Mouse (Mus musculus) frontal cortex, adult 2 months (tissue): ENCODE data around the gene Hrh2. TPM values are rescaled to one million over a fixed set of nuclear protein-coding genes. Genes with fewer than 3 reads are reported as not detected.

Source experiments
- DNase-seq, 2 experiments: peaks; one replicate each; pipeline ENCODE4 v3.0.0; 2022; ENCODE audit warnings: low spot score in 1 of 2; ENCODE audit errors: extremely low spot score in 1 of 2
- polyA plus RNA-seq: library from polyadenylated mRNA; depleted of rRNA; stranded (reverse); fragments of >200 nt; gene quantifications from 2 replicates; pipeline ENCODE4 v1.2.3, GENCODE M21; 2012; rRNA removed

Gene Hrh2
- 12.9 and 14.1 TPM in 2 replicates for polyA plus RNA-seq

- peak in 1 of 2 experiments; percentile 69 for DNase-seq
Measured at GRCm38 (mm10) chr13:54192021-54192481, at the start of gene Hrh2. Gene Hrh2 (plus strand): TSS chr13:54192129.

DNA sequence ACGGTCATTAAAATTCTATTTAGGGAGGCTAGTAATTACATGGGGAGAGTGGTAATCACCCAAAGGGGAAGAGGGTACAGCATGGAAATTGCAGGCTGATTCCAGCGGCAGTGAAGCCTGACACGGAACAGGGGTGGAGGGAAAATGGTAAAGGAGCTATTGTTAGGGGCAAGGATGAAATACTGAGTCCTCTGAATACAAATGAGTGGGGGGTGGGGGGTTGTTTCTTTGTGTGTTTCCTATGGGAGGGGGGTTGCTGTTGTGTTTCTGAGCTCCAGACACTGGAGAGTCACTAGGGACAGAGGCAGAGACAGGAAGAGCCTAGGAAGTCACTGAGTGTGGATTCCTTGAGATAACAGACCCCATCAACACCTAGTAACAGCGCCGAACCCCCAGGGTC, 48.1 kb upstream of the Hrh2 start:
- DNase-seq: no peak

DNA sequence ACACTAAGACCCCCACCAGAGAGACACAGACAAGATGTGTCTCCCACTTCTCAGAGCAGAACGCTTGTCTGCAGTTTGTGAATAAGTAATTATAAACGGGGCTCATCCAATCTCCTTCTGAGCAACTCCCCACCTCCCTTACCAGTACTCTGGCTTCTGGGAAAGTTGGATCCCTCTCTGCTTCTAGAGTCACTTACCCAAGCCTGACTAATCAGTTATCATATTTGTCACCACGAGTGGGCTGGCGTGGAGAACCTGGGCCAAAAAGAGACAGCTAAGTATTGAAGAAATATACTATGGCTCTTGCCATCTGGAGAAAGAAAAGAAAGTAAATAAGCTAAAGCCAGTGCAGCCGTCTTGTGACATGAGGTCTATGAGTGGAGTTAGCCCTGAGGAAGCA, 47.3 kb upstream of the Hrh2 start:
- peak in 1 of 2 experiments; percentile 61 for DNase-seq

DNA sequence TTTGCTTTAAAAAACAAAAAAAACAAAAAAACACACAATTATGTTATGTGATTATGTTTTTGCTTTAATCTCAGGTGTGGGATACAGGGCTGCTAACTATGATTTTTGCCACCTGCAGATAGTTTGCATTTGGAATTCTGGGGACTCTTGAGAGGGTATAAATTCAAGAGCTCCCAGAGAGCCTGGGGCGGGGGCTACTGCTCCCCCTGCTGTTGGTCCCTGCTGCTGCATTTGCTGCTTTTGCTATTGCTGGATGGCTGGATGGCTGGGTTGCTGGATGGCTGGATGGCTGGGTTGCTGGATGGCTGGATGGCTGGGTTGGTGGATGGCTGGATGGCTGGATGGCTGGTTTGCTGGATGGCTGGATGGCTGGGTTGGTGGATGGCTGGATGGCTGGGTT, 44.6 kb upstream of the Hrh2 start:
- DNase-seq: no peak

GRCm38 (mm10) chr13:54152421-54152820, 39.5 kb upstream of the Hrh2 start:
- no peak for DNase-seq

- DNase-seq: no peak
Measured at GRCm38 (mm10) chr13:54152911-54153310, 39.0 kb upstream of the Hrh2 start.

DNA sequence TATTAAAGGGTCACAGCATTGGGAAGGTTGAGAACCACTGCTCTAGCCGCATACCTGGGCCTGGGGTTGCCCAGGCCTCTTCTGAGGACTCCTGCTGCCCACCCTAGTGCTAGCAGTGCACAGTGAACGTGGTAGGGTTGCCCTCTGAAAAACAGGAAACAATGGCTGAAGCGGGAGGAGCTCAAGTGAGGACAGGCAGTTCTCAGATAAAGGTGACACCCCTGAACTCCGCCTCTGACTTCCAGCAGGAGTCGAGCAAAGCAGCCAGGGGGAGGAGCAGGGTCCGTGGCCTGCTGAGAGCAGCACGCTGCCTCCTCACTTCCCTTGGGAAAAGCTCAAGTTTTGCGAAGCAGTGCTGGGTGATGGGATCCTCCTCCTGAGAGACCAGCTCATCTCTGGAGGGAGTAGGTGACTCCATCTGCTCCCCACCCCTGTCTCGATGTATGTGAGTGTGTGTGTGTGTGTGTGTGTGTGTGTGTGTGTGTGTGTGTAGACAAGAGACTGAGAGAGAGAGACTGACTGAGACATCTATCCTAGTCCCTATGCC, 38.2 kb upstream of the Hrh2 start:
- no peak for DNase-seq

DNA sequence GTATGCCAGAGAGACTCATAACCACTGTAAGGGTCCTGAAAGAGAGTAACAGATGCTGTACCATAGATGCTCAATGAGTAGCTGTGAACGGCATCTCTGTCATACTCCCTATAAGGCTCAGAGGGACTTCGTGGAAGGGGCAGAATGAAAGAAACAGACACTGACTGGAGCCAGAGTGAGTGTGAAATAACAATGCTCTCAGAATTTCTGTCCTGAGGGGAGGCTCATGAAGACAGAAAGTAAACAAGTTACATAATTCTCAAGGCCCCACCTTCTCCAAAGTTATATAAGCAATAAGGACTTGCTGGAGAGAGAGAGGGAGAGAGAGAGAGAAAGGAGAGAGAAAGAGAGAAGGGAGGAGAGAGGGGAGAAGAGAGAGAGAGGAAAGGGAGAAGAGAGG, 36.1 kb upstream of the Hrh2 start:
- DNase-seq: no peak

DNA sequence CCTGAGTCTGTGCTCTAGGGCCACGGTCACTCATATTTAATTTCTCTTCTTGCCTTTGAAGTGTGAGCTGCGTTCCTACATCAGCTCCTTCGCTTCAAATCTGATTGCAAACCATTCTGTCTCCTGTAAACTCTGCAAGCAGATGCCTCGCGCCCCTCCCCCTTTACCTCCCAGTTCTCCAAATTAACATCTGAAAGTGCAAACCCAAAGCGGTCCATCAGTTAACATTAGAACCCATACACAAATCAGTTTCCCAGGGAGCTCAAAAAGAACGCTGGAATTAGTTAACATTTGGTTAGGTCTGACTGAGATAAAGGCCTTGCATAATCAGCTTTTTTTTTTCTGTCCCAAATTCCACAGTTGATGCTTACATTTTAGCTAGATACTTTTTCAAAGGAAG, 32.7 kb upstream of the Hrh2 start:
- no peak for DNase-seq

DNA sequence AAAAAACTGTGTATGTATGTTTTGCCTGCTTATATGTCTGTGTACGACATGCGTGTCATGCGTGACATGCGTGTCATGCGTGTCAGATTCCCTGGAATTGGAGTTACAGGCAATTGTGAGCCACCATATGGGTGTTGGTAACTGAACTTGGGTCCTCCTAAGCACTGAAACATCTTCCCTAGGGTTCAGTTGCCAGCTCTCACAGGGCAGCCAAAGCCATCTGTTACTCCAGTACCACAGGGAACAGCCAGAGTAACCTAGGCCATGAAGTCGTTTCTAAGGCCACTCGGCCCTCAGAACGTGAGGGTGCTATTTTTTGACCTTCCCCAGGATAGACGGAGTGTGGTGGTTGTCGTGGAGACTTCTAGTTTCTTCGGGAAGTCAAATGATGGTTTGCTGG, 32.2 kb upstream of the Hrh2 start:
- DNase-seq: no peak

DNA sequence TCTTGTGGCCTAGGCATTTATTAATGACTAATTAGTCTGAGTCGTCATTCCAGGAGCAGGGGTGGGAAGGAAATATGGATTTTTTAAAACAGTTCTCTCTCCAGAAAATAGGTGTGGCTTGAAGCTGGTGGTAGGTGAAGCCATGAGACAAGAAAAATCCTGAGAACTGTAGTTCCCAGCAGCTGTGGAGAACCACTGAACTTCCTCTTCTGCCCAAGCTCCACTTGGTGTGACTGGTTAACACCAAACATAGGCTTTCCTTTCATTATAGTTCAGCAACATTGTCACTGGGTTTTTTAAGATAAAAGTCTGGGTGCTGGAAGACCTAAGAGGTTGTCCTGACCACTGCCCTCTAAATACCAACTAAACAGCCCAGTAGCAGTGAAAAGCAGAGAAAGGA, 31.4 kb upstream of the Hrh2 start:
- DNase-seq: no peak

- peak in 1 of 2 experiments; percentile 35 for DNase-seq
Measured at GRCm38 (mm10) chr13:54161514-54161913, 30.4 kb upstream of the Hrh2 start.

DNA sequence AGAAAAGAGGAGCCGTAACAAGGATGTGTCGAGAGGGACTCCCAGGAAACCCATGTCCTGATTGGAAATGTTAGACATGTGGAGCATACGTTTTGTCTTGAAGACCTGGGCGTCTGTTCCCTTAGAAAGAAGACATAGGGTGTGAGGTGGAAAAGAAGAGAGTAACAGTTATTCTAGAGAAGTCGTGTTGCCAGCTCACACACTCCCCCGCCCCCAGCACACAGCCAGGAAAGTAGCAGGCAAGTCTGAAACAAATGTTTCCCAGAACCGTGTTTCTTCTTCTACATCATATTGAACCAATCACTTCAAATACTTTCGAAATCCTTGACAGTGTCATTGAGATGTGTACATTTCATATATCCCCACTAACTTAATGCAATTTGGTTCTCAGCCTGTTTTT, 28.6 kb upstream of the Hrh2 start:
- peak in 1 of 2 experiments; percentile 70 for DNase-seq

DNA sequence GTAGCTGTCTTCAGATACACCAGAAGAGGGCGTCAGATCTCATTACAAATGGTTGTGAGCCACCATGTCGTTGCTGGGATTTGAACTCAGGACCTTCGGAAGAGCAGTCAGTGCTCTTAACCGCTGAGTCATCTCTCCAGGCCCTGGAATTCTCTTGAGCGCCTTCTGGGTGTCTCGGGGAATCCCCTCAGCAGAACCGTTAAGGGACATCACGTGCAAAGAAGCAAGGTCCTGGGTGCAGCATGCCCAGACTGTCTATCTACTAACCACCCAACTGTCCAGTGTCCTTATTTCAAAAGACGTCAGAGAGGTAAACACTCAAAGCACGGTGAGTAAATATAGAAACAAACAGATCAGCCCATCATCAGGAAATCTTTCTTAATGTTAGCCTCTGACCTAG, 27.5 kb upstream of the Hrh2 start:
- no peak for DNase-seq

DNA sequence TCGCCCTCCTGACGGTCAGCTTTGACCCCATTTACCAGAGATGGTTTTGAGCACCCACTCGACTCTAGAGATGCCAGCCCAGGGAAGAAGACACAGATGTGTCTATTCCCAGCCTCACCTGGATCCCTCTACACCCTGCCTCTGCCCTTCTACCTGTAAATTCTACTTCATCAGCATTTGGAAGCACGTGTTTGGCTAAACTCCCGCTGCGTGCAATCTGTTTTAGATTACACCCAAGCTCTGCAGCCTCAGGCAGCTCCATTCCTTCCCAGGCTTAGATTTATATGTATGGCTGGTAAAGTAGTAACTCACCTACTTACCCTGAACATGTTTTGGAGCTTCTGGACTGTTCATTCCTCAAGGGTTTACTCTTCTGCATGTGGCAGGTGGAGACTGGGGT, 26.9 kb upstream of the Hrh2 start:
- no peak for DNase-seq

GRCm38 (mm10) chr13:54165765-54166164, 26.2 kb upstream of the Hrh2 start:
- peak in 1 of 2 experiments; percentile 55 for DNase-seq

- DNase-seq: no peak
Measured at GRCm38 (mm10) chr13:54167036-54167435, 24.9 kb upstream of the Hrh2 start.

DNA sequence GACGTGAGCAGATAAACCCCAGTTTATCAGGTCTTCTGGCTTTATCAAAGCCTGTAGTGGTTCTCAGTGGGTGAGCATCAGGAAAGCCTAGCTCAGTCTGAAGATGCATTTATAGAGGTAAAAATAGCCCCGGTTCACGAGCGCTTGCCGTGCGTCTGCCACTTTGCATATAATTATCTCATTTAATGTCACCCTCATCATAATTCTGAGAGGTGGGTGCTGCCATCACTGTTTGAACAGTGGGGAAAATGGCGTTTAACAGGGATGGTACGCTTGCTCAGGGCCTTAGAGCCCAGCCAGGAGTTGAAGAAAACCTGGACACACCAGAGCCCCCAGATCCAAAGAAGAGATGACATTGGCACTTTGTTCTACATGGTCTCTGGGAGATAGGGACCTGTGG, 23.3 kb upstream of the Hrh2 start:
- no peak for DNase-seq

DNA sequence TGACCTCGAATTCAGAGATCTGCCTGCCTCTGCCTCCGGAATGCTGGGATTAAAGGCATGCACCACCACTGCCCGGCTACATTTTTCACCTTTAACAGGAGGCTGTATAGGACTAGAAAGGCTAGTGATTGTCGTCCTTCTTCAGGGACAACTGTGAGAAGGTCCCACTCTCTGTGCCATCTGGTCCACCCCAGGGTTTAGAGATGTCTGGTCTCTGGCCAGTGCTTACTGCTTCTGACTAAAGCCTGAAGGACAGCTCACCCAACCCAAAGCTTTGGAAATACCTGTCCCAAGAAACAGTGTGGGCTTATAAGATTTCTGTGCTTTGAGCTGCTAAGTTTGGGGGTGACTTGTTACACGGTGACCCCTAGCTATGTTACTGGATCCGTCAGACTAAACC, 21.6 kb upstream of the Hrh2 start:
- DNase-seq: no peak

DNA sequence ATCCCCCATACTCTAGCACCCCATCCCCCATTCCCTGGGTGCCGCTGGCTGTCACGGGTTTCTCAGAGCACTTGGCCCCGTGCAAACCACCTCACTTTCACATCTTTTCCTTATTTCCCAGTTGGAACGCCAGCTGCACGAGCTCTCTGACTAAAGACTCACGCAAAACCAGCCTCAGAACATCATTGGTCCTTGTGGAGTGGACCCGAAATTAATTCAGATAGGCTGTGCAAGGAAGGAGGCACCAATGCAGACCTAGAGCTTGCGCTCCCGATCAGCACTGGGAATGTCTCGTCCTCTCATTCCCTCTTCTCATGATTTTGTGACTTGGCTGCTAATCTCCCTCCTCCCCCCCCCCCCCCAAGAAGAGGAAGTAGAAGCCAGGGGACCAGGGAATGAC, 20.6 kb upstream of the Hrh2 start:
- DNase-seq: no peak

DNA sequence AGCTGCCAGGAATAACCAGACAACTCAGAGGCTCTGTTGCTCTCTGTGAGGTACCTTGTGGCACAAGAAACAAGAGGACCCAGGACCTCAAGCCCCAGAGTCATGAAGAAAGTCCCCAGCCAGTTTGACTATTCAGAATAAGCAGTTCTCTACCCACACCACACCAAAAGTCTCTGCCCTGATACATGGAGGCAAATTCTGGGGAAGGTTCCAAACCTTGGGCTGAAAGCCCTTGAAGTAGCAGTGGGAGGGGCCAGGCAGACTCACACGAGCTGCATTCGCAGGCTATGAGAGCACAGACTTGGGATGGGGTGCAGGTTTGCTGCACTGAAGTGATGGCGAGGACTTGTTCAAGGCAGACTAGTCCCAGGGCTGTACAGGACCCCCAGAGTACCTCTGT, 20.2 kb upstream of the Hrh2 start:
- no peak for DNase-seq

GRCm38 (mm10) chr13:54173941-54174340, 18.0 kb upstream of the Hrh2 start:
- no peak for DNase-seq

DNA sequence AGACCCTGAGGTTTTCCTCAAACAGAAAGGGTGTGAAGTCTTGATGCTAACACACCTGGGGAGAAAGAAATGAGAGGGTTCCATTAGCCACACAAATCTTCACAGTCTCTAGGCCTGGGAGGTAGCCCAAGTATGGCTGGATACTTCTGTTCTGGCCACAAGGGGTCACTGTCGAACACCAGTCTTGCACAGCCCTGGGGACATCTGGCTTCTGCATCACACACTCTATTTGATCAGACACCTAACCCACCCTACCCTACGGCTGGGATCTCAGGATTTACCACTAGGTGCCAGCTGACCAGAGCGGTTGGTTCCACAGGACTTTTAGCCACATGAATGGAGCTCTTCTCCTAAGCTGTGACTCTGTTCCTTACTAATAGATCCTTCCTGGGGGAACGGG, 17.2 kb upstream of the Hrh2 start:
- no peak for DNase-seq
